Mouse (Mus musculus) spleen, adult 2 months (tissue): Measurements from ENCODE around the gene Tns2. TPM values are rescaled to one million over a fixed set of nuclear protein-coding genes. Genes with fewer than 3 reads are reported as not detected.

Experiments
- DNase-seq, 2 experiments: peaks; one replicate each; pipeline versions ENCODE4 v3.0.0 to v3.0.0-alpha.2; 2012 to 2021; ENCODE audit warnings: low spot score in 2 of 2, low read depth in 1 of 2
- H3K27ac ChIP-seq: fragments of 200-500 bp; 2 replicates; pipeline ENCODE4 v1.5.1; 2012; ENCODE audit warnings: low read length, inconsistent platforms; ENCODE audit not compliant: insufficient read depth
- H3K27me3 ChIP-seq: fragments of 200-500 bp; 2 replicates; pipeline ENCODE4 v1.6.1; 2012; ENCODE audit warnings: mild to moderate bottlenecking, moderate library complexity, low read length, inconsistent platforms; ENCODE audit not compliant: control insufficient read depth, insufficient read depth
- H3K36me3 ChIP-seq: fragments of 200-500 bp; 2 replicates; pipeline ENCODE4 v1.6.1; 2012; ENCODE audit warnings: mild to moderate bottlenecking, low read length, inconsistent platforms; ENCODE audit not compliant: control insufficient read depth, insufficient read depth
- H3K4me1 ChIP-seq: fragments of 200-500 bp; 2 replicates; pipeline ENCODE4 v1.6.1; 2011; ENCODE audit warnings: inconsistent platforms; ENCODE audit not compliant: control insufficient read depth, insufficient read depth, insufficient read length
- H3K4me3 ChIP-seq: fragments of 200-500 bp; 2 replicates; pipeline ENCODE4 v1.5.1; 2011; ENCODE audit warnings: mild to moderate bottlenecking, inconsistent platforms; ENCODE audit not compliant: insufficient read depth, insufficient read length; ENCODE audit errors: extremely low read depth
- CTCF ChIP-seq: fragments of 200-500 bp; IDR thresholded peaks from 2 replicates; pipeline ENCODE4 v1.5.1; 2011; ENCODE audit warnings: mild to moderate bottlenecking, inconsistent platforms; ENCODE audit not compliant: insufficient read depth, insufficient read length, insufficient replicate concordance; ENCODE audit errors: extremely low read depth
- POLR2A ChIP-seq: fragments of 200-500 bp; IDR thresholded peaks from 2 replicates; pipeline ENCODE4 v1.6.1; 2011; ENCODE audit warnings: low read depth, low read length, inconsistent platforms
- WGBS: fragments of 180-500 bp; shearing (Covaris S2); methylation state at CpG from one replicate; pipeline ENCODE4 v1.1.7; 2018; 5-methylcytosine and 5-hydroxymethylcytosine counted together
- polyA plus RNA-seq: library from polyadenylated mRNA; depleted of rRNA; stranded (reverse); fragments of >200 nt; gene quantifications from 2 replicates; pipeline ENCODE4 v1.2.3, GENCODE M21; 2012

Tns2 gene
- polyA plus RNA-seq, 1 experiment, result 44.5 TPM

DNA sequence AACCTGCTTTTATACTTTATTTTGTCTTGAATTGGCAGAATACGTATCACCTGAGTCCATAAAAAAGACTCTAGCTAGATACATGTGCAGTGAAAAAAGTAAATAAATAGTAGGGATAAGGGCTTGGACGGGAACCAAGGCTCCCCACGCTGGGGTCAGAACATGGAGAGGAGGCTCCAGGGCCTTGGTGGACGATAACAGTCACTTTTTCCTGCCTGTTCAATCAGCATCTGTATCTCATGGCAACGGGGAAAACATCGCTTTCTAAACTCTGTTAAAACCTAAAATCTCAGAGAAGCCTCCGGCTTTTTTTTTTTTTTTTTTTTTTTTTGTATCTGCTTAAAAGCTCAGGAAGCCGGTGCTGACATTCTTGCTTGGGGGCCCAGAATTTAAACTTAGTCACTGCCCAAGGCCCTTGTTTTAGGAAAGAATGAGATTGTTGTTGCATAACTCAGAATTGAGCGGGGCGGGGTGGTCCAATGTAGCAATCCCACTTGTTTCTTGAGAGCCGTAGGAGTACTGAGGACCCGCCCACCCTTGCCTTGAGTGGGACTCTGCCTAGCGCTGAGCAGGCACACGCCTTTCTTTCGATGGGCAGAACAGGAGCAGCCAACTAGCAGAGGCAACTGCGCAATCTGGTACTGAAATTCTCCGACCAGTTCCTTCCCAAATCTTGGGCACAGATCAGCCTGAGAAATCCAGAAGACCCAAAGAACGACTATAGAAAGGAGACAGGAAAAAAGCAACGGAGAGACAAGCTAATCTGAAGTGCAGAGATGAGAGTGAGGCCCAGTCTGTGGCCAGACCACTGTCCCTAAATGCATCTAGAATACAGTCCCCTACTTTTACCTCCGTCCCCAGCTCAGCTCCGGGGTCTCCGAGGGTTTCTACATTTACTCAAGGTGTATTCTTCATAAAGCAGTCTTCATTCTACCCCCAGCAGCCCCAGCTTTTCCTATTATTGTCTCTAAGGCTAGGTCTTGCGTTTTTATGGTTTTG lies 43.0 kb downstream of the Tns2 start:
- no peak overlapping the region for H3K4me3 ChIP-seq
- H3K36me3 ChIP-seq, result no peaks in the 10 kb centered on the region
- H3K27me3 ChIP-seq, result no peaks in the 10 kb centered on the region; the same call in 1 of the 2 replicates
- H3K4me1 ChIP-seq, result no peaks in the 10 kb centered on the region
- no peak overlapping the region for H3K27ac ChIP-seq
- no peak for DNase-seq
- WGBS, result 79% methylated on average over 23 of the region's 23 CpGs
- TF ChIP-seq CTCF, result no peak
- no peak for TF ChIP-seq POLR2A

GRCm38 (mm10) chr15:102144274-102144711 lies 44.1 kb downstream of the Tns2 start, which contains the start of gene Igfbp6:
TSS of gene Igfbp6 (plus strand) at chr15:102144362.
- TF ChIP-seq CTCF (no peak), POLR2A (no peak)
- Histone ChIP-seq H3K4me3 (no peak within 1 kb of the TSS), H3K4me1 (no peaks in the 10 kb centered on the region), H3K27ac (no peak within 1 kb of the TSS), H3K27me3 (no peaks in the 10 kb centered on the region; the same call in 1 of the 2 replicates), H3K36me3 (no peaks in the 10 kb centered on the region)
- DNase-seq, result no peak
- WGBS, result 46% methylated on average over 22 of the region's 22 CpGs

DNA sequence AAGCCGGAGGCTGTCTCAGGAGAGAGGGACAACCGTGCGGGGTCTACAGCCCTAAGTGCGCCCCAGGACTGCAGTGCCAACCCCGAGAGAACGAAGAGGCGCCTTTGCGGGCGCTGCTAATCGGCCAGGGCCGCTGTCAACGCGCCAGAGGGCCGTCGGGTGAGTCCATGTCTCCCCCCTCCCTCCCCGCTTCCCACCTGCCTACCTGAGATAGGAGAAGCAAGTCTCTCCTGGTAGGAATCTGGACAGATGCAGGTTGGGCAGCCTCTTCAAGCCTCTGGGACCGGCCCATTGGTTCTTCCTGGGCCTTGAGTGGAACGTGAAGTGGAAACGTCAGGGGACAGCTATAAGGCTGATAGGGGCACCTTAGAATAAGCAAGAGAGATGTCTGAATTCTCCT lies 44.5 kb downstream of the Tns2 start:
- Histone ChIP-seq H3K27ac (no peak overlapping the region), H3K36me3 (no peaks in the 10 kb centered on the region), H3K4me3 (no peak overlapping the region), H3K27me3 (no peaks in the 10 kb centered on the region; the same call in 1 of the 2 replicates), H3K4me1 (no peaks in the 10 kb centered on the region)
- DNase-seq, result no peak
- 50% methylated on average over 19 of the region's 19 CpGs for WGBS
- no peak for TF ChIP-seq CTCF
- no peak for TF ChIP-seq POLR2A

DNA sequence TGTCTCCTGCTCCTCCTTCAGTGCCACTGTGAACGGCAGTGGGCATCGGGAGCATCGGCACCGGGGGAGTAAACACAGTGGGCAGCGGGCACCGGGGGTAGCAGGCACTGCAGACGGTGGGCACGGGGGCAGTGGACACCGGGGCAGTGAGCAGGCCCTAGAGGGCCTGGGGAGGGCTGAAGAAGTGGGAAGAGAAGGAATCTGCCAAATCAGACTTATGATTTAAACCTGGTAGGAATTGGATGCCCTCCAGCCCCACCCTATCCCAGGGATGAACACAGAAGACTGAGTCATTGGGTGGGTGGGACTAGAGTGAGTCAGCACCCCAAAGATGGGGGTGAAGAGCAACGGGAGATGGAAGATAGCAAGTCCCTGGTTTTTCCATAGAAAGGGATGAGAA lies 45.1 kb downstream of the Tns2 start:
- no peak for TF ChIP-seq CTCF
- no peak for TF ChIP-seq POLR2A
- no peak overlapping the region for H3K4me3 ChIP-seq
- H3K27ac ChIP-seq, result no peak overlapping the region
- no peaks in the 10 kb centered on the region; the same call in 1 of the 2 replicates for H3K27me3 ChIP-seq
- no peak for DNase-seq
- H3K36me3 ChIP-seq, result no peaks in the 10 kb centered on the region
- H3K4me1 ChIP-seq, result no peaks in the 10 kb centered on the region
- WGBS, result 91% methylated on average over 10 of the region's 10 CpGs

DNA sequence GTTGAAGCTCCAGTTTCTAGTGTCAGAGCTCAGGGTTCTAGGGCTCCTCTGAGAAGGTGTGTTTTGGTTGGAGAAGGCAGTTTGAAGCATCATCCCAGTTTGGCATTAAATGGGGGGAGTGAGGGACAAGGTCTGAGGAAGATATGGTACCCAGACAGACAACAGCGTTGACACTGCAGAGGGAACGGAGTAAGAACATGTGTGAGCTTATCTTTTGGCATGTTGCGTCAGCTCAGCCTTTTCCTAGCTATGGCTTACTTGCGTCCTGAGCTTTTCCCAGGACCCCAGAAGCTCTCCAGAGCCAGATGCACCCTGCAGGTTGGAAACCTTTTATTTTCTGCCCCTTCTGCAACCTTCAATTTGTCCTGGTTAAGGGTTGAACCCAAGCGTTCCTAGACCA lies 45.9 kb downstream of the Tns2 start:
- TF ChIP-seq CTCF (no peak), POLR2A (no peak)
- no peaks in the 10 kb centered on the region for H3K36me3 ChIP-seq
- no peak for DNase-seq
- H3K4me3 ChIP-seq, result no peak overlapping the region
- no peak overlapping the region for H3K27ac ChIP-seq
- H3K4me1 ChIP-seq, result no peaks in the 10 kb centered on the region
- no peaks in the 10 kb centered on the region; the same call in 1 of the 2 replicates for H3K27me3 ChIP-seq
- WGBS, result 82% methylated on average over 5 of the region's 5 CpGs

- Histone ChIP-seq H3K27ac (no peak overlapping the region), H3K4me3 (no peak overlapping the region), H3K36me3 (no peaks in the 10 kb centered on the region), H3K27me3 (no peaks in the 10 kb centered on the region; the same call in 1 of the 2 replicates), H3K4me1 (no peaks in the 10 kb centered on the region)
- 3% methylated on average over 1 of the region's 1 CpGs for WGBS
- TF ChIP-seq POLR2A (no peak), CTCF (peak; percentile 53; the same call in 1 of the 2 replicates)
- DNase-seq, result peak in 1 of 2 experiments; percentile 14
These were observed 46.7 kb downstream of the Tns2 start for GRCm38 (mm10) chr15:102146882-102147281.
